Mouse (Mus musculus) spleen, postnatal 36 days (tissue): ENCODE results near the gene St8sia1.

Source experiments
- DNase-seq, 2 experiments: peaks; one replicate each; pipeline ENCODE4 v3.0.0; 2022; ENCODE audit warnings: low spot score in 2 of 2, mixed read lengths in 1 of 2

The St8sia1 gene

DNA sequence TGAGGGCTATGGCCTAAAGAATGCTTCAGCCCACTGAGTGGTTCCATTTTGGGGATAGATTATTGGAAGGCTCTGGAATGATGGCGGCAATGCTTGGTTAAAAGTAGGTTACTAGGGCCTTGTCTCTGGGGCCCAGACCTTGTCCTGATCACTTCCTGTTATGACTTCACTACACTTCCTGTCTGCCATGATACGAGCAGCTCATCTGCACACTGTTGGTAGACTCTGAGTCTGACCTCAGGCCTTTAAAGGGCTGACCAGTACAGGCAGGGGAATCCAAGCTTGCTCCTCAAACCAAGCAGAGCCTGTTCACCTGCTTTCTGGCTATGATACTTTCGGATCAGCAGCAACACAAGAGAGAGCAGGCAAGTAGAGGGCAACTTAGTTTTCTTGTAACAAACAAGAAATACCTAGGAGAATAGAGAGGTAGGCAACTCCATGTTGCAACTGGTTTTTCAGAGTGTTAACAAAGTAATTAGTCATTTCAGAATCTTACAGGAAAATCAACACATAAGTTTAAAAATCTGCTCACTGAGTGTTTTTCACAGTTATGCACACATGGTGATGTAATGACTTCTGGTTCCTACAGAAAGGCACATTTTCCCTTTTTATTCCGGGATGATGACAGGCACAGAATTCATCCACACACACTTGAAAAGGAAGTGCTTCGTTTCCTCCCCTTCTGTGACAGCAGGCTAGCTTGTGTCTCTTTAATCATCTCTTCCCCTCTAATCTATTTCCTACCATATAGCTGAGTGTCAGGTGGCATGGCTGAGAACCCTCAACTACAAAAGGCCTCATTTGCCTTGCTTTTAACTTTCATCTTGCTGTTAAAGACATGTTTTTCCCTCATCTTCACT lies 55.1 kb downstream of the St8sia1 start:
- no peak for DNase-seq

DNA sequence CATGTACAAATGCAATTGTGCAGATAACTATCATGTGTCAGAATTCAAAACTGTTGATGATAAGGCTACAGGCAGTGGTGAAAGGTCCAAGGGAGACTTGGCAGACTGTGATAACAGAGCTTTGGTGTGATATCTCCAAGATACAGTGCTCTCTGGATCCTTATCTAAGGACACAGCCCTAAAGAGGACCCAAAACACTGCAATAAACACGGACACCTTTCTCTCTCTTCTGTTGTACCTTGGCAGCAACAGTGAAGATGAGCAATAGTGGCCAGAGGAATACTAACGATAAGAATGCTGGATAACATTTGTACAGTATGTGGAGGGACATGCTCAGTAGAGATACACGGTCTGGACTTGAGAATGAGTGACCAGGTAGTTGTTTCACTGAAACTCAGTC lies 55.8 kb downstream of the St8sia1 start:
- no peak for DNase-seq

DNA sequence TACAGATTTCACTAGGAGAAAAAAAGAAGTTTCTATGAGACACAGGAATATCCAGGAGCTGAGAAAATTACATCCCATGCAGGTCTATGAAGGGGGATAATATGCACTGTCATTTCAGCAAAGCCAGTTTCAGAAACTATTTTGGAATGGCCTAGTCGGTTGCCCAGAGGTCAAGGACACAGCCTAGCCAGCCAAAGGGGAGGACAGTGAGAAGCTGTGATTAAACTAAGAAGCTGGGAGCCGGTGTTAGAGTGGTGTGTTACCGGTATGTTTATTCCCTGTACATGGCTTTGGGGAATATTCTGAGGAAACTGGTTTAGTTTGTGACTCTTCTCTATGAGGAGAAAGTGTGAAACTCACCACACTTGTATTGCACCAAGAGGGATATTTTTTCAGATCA lies 68.9 kb downstream of the St8sia1 start:
- DNase-seq = no peak

DNA sequence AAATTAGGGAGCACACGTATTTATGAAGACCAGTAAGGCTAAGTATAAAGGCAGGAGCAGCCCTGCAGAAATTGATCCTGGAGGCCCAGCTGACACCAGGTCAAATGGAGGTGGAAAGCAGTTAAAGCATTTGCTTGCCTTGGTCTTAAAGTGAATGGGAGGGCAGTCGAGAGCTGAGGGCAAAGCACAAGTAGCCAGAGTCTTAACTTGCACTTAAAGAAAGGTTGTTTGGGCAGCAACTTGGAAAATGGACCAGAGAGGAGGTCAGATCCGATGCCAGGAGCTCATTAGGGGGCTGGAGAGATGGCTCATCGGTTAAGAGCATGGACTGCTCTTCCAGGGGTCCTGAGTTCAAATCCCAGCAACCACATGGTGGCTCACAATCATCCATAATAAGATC lies 70.5 kb downstream of the St8sia1 start:
- no peak for DNase-seq

DNA sequence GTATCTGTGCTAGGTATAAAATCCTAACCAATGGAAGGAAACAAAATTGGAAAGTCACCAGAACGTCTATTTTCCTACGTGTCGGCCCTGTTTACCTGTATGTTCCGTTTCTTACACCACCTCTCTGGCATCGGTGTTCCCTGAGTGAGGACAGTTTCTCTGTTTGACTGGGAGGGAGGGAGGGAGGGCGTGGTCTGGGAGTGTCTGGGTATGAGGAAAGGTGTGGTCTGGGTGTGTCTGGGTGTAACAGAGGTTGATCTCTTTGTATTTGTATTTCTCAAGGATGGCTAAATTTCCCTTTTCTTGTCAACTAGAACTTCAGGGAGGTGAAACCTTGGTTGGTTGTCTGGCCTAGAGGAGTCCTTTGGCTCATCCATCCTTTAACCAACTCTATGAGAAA lies 73.9 kb downstream of the St8sia1 start:
- DNase-seq = no peak

DNA sequence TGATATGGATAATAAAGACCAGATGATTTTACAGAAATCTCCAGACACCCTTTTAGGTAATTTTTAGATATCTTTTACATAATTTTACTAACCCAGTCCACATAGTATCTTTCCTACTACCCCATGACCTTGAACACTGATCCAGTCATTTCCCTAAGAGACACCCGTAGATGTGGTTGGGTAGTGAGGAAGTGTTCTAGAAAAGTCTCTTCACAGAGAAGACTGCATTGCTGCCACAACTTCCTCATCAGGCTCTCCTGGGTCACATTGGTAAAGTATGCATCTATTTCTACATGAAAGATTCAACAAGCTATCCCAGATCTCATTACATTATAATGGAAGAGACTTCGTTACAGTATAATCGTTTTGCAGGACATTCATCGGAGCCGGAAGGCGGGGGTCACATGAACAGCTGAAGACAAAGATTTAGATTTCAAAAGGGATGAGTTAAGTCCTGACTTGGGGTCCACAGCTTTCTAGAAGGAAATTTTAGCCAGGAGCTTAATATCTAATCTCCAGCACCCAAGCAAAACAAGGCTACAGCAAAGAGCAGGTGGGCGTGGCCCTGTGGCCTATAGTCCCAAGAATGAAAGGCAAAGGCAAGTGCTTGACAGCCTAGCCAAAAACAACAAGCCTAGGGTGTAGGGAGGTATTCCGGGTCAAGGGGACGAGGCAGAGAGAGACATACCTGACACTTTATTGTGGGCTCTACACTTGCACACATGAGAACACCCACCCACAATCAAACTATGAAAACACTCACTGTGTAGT lies 75.1 kb downstream of the St8sia1 start:
- DNase-seq = no peak

DNA sequence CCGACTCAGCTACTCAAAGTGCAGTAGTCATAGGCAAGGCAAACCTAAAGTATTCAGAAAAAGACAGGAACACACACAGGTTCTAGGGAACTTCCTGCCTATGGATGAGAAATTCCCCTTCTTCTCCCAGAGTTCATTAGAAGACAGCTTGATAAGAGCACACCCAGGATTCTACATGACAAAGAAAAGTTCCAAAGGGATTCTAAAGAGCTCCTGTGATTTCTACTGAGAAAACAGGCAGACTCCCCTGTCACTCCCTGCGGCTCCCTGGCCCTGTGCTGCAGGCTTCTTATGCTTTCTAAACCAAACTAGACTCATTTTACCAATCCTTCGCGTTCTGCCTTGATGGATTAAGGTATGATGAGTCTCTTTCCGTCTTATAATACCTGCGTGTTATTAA lies 75.9 kb downstream of the St8sia1 start:
- no peak for DNase-seq

DNA sequence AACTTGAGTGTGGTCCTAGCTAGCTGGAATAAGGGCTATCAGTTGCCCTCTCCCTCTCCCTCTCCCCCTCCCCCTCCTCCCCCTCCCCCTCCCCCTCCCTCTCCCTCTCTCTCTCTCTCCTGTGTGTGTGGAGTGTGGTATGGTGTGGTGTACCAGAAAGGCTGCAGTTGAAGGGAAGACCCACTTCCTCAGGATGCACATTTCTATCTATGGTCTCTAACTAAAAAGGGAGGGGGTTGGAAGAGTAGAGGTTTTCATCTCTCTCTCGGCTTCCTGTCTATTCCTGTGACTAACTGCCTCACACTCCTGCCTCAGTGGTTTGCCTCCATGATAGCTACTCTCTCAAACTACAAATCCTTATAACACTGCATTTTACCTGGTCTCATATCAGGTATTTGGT lies 76.9 kb downstream of the St8sia1 start:
- DNase-seq = no peak

DNA sequence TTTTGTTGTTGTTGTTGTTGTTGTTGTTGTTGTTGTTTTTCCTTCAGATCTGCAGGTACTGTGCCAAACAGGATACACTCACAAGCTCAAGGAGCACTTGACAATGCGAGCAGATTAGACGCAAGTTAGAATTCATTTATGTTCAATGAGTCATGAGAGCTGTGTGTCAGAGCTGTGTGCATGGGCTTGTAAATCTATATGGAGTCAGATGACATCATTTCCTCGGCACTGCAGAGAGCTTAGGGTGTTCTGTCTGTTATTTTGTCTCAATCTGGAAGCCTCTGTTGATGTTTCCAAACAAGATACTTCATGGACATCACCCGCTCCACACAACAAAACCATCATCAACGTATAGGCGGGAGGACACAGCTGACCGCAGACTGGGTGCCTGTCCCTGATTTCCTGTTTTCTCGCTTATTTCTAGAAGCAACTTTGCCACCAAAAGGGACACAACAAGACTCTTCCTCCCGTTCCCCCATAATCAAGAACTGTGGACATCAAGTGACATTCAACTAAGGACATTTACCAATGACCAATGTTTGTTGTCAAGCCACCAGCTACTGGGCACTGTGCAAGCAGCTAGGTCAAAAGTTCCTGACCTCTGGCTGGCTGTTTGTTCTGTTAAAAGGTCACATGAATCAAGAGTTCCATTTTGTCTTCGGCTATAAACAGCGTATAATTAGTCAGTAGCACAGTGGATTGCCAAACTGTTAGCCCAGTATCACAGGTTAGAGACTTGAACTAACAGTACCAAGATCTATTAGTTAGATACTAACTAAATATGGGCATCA lies 78.7 kb downstream of the St8sia1 start:
- DNase-seq = no peak

DNA sequence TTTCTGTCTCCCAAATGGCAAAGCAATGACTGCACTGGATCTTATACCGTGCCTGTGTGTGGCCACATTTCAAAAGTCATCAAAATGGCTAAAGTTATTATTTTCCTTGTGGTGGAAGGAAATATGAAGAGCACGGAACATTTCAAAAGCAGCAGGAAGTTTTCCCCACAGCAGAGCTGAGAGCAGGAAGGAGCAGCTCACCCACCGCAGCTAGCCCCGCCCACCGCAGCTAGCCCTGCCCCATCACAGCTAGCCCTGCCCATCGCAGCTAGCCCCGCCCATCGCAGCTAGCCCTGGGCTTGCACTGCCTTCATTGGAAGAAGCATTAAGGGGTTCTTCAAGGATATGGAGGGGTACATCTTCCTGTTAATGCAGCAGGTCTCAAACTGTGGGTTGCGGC lies 80.1 kb downstream of the St8sia1 start:
- peak; percentile 51 to 63 for DNase-seq

DNA sequence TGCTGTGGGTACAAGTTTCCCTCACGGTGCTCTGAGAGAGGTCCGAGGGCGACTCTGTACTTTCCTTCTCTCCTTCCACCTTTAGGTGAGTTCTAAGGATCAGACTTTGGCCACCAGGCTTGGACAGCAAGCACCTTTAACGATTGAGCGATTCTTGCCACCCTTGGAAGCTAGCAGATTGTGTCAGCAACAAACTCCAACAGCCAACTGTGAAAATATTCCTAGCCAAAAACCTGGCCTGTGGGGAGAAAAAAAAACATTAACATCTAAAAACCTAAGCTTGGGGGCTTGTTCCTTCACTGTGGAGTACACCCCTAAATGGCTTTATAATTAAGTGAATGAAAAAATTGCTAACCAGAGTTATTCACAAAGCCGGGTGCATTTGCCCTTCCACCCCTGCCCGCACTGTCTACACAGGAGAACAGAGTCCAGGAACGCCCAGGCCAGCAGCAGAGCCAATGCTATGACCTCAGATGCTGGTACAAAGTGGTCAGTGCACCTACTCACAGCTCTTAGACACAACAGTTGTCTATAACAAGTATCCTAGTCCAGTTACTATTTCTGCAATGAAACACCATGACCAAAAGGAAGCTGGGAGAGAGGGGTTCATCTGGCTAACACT lies 83.3 kb downstream of the St8sia1 start:
- no peak for DNase-seq

DNA sequence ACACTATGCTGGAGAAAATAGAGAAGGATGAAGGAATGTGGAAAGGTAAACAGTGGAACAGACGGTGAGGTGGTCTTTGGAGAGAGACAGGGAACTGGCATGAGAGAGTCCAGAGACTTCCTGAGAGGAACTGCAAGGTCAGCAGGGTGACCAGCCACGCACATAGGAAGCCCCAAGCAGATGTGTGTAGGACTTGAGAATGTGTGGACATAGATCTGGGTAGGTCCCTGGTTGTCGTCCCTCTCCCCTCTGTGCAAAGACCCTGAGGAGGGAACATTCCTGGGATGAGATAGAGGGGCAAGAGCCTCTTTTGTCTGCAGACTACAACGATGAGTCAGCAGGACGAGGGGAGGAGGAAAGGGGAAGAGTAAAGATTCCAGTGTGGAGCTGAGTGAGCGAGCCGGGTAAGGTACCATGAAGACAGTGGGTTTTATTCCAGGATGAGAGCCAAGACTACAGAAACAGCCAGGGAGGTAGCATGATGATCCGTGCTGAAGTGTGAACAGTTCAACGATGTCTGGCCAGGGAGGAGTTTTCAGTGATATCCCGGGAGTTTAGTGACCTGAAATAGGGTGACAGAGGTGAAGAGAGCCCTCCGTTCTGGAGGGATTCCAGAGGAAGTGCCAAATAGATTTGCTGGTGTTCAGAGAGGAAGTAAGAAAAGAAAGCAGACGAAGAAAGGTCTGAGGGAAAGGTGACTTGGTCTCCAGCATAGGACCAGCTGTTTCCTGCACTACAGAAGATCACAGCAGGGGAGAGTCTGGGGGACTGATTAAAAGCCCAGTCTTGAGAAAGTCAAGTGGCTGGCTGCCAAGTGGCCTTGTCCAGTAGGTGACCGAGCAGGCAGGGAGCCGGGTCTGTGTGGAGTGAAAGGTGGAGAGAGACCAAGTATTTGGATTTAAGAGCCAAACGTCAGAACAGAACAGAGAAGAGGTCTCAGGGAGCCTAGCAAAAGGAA lies 85.2 kb downstream of the St8sia1 start:
- no peak for DNase-seq

DNA sequence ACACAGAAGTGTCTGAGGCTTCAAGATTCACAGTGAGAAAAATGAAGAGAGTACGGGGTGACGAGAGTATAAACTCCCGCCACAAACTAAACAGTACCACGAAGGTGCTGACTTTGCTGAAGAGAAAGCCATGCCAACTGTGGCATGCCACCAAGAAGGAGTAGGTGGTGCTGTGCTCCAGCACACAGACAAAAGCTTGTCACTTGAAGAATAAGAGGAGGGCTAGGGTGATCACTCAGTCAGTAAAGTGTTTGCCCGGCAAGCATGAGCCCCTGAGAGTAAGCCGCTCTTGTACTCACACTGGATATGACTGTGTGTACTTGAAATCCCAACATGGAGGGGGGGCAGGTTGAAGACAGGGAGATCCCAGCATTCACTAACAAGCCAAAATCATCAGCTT lies 87.0 kb downstream of the St8sia1 start:
- DNase-seq = no peak

DNA sequence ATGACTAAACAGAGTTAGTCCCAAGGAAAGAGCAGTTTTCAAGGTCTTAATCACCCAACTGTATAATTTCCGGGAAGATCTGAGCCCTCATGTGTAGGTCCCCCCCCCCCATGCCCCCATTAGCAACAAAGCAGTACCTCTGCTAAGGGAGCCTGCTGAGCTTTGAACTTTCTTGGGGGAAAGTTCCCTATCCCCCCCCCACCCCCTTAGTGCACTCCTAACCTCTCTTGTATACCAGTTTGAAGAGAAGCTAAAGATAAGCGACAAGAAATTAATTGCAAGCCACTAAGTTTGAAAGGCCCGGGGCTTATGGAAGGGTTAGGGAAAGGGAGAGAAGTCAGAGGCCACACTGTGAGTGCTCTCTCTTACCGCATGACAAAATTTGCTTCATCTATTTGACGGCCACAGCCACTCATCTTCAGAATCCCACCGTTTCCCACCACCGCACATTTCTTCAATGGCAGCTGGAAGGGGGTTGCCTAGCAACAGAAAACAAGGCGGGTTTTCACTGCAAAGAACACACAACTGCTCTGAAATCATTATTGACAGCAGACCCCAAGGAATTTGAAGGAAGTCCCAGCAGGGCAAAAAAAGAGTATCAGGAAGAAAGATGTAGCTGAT lies 87.9 kb downstream of the St8sia1 start:
- DNase-seq = no peak

DNA sequence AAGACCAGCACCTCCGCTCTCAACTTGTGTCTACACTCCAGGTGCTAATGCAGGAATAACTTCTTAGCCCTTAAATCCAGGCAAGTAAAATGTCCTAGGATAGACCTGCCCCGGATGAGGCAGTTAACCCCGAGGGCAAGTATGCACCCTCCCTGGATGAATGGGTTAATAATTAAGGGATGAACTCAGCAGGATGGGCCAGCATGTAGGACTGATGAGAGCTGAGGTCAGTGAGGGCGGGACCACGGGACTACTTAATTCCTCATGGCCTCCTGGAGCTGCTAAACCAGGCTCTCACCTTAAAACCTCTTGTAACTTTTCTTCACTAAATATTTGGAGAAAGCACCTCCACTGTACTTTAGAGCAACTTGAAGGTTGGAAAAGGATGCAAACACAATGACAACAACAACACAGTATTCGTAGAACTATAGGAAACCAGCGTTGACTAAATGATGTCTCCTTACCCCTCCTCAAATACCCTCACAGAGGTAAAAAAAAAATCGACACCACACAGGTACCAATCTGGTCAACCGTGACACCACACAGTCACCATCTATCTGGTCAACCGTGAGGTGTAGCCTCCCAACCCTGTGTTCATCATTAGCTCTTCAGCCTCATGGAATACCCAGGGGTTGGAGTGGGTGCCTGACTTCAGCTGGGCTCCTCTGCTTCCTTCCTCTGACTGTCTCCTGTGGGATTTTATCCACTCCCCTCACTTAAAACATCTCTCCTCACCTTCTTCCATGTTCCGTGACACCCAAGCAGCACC lies 90.3 kb downstream of the St8sia1 start:
- DNase-seq = no peak

DNA sequence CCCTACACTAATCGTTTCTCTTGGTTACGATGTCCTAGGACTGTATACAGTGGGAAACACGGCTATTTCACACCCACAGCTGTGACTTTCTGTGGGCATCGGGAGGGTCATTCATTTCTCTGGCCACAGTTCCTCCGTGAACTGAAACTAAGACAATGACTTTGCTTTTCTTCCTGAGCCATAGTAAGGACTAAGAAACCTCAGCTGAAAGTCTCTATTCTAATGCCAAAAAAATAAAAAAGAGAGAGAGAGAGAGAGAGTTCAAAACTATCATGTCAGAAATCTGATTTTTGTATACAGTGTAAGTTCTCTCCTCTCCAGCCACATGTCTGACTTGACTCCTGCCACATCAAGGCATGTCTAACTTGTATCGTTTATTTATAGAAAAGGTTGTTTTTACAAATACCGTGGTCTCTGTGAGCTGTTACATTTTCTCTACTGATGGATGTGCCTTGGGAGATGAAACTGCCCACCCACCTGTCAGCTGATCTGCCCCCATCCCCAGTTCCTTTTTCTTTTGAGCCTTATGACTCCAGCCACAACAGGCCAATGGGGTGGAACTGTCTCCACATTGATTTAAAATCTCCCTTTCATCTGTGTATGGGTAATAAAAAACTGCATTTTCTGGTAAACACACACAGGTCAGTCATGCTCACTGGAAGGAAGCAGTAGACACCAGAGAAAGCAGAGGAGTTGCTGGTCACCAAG lies 94.4 kb downstream of the St8sia1 start:
- DNase-seq = no peak

DNA sequence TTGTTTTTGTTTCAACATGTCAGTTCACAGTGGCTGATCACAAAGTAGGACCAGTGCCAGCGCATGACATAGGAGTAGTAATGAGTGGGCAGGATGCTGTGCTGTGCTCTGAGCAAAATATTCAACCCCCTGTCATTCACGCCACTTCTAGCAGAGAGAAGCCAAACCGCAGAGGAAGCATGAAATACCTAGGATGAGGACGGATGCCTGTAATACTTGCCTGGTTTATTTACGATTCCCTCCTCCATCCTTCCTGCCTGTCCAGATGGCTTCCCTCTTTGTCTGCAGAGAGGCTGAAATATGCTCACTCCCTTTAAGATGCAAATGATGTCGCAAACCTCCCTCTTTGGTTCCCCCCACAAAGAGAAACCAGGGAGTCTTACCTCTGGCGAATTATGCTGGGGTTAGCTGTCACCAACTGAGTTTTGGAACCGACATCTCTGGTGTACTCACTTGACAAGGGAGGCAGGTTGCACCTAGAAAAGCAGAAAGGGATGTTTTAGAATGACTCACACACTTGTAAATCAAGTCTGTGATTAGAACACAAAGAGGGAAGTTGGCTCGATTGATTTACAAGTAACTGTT lies 96.7 kb downstream of the St8sia1 start:
- DNase-seq = no peak

DNA sequence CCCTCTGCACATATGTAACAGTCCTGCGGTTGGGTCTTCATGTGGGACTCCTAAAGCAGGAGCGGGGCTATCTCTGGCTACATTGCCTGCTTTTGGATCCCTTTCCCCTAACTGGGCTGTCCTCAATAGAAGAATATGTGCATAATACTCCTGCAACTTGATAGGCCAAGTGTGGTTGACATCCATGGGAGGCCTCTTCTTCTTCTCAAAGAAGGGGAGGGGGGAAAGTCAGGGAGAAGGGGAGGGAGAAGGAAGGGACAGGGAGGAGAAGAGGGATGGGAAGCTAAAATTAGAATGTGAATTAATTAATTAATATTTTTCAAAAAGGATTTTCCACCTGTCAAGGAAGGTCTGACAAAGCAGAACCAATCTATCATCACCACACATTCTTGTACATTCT lies 97.2 kb downstream of the St8sia1 start:
- DNase-seq = no peak

DNA sequence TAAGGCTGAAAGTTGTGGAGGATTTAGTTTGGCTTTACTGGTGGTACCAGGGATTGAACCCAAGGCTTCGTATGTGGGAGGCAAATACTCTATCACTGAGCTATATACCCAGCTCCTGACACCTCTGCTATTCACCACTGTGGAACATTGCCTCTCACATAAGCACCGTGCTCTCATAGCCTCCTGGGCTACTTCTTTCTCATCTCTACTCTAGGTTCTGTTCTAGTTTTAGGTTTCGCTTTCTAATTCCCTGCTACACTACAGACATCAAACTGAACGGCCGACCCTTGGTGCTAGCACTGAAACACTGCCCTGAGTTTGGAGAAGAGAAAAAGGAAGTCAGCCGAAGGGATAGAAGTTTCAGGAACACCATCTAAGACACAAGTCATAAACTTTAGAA lies 99.1 kb downstream of the St8sia1 start:
- no peak for DNase-seq
